Mouse (Mus musculus): Measurements from ENCODE around the gene R3hdm4. TPM values are rescaled to one million over a fixed set of nuclear protein-coding genes. Genes with fewer than 3 reads are reported as not detected.

The R3hdm4 gene
- total and polyA plus RNA-seq, 3 experiments, result 87.8 to 231 (median 93.5) TPM

DNA sequence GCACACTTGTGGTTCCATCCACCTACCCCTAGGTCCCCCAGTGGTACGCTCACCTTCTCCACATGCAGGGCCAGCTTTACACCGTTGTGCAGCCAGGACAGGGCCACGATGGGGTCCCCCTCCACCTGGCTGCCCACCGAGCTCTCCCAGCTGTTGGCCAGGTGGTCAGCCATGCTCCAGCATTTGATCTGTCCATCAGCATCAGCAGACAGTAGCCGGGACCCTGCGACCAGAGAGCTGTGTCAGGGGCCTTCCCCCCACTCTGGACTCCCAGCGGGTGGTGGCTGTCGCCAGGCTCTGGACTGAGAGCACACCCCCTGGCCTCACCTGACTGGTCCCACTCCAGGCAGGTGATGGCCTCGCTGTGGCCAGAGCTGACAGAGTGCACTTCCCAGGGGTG, 14.3 kb downstream of the R3hdm4 start:
- DNase-seq, result no peak

GRCm38 (mm10) chr10:79900951-79901410, 20.0 kb downstream of the R3hdm4 start:
- DNase-seq, result no peak

GRCm38 (mm10) chr10:79897316-79898245, 23.4 kb downstream of the R3hdm4 start:
- no peak for DNase-seq

GRCm38 (mm10) chr10:79896814-79897213, 24.2 kb downstream of the R3hdm4 start:
- DNase-seq, result peak; percentile 38

DNA sequence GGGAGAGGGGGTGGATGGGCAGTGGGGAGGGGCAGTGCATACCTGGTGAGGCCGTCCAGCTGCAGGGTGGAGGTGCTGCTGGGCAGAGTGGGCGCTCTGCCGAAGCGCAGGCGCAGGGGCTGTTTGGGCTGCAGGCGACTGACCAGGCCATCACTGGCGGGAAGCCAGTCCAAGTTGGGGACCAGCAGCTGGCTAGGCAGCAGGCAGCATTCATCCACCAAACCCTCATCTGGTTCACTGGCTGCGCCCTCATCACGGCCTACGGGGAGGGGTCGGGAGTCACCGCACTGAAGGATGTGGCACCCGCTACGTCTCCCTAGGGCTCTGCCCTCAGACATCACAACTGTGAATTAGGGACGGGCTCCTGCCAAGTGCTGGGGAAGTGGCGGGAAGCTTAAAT, 24.7 kb downstream of the R3hdm4 start:
- no peak for DNase-seq

- peak; percentile 80 for DNase-seq
Measured at GRCm38 (mm10) chr10:79892451-79893118, 28.4 kb downstream of the R3hdm4 start.

DNA sequence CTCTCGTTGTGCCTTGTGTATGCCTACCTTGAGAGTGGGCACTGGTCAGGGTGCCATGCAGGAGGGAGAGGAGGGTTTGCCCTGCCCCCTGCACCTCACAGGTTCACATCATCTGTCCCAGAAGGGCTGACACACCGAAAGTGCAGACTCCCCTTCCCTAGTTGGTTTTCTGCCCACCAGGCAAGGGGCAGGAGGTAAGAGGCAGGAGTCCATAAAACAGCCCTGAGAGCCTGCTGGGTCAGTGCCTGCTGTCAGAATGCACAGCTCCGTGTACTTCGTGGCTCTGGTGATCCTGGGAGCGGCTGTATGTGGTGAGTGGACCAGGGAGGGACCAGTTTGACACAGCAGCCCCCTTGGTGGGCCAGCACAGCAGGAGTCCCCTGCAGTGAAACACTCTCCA, 30.3 kb downstream of the R3hdm4 start, which contains the start of gene Cfd:
Gene Cfd (plus strand): TSS at position 184 of the 400 bp plus-strand sequence.
- no peak for DNase-seq

DNA sequence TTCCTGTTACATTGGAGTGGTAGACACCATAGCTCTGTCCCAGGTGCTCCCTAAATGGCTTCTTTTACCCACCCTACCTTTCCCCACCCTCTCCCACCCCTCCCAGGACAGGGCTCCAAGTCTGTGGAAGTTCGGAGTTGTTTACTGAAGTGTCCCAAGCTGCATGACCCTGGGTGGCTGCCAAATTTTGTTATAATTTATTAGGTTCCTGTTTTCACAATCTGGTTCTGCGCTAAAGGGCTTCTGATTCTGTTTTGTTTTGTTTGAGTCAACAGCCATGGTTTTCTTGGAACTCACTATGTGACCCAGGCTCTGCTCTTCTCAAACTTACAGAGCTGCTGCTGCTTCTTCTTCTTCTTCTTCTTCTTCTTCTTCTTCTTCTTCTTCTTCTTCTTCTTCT, 31.6 kb downstream of the R3hdm4 start:
- DNase-seq, result peak; percentile 73

DNA sequence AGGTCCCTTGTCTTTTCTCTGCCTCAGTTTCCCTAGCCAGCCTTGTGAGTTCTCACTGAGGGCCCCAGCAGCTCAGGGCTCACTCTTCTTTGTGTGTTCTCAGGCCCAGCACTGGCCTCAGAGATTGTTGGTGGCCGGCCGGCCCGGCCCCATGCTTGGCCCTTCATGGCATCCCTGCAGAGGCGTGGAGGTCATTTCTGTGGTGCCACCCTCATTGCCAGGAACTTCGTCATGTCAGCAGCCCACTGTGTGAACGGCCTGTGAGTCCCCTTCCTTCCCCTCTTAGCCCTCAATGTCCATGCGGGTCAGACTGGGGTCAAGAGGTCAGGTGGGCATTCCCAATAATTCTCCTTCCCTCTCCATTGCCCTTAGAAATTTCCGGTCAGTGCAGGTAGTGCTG, 34.4 kb downstream of the R3hdm4 start:
- DNase-seq, result no peak

GRCm38 (mm10) chr10:79886054-79886453, 35.0 kb downstream of the R3hdm4 start, which contains the start of gene Elane:
Gene Elane (plus strand): TSS chr10:79886247.
- no peak for DNase-seq

DNA sequence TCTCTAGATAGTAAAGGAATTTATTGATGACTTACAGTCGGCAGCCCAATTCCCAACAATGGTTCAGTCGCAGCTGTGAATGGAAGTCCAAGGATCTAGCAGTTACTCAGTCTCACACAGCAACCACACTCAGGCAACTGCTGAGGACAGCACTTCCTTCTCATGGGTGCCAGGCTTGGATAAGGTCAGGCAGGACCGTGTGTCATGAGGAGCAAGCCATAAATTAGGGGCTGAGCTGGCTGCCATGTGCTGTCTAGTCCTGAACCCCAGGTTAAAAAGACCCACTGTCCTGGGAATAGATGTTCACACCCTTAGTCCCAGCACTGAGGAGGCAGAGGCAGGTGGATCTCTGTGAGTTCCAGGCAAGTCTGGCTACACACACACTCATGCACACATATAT, 36.1 kb downstream of the R3hdm4 start:
- DNase-seq, result peak; percentile 78

DNA sequence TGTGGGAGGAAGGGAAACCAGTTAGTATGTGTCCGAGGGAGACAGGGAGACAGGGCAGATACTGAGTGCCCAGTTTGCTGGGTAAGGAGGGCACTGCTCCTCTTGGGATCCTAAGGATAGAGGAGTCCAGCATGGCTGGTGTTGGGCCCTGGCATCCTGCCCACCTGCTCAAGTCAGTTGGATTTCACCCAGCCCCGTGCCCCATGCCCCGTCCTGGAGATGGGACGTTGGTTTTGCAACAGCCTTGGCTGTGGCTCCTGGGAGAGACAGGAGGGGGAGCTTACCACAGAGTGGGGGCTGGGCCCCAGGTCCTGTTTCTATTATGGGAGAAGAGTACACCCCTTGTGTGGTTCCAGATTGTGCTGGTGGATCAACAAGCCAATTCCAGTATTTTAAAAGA, 36.6 kb downstream of the R3hdm4 start:
- DNase-seq, result peak; percentile 89

DNA sequence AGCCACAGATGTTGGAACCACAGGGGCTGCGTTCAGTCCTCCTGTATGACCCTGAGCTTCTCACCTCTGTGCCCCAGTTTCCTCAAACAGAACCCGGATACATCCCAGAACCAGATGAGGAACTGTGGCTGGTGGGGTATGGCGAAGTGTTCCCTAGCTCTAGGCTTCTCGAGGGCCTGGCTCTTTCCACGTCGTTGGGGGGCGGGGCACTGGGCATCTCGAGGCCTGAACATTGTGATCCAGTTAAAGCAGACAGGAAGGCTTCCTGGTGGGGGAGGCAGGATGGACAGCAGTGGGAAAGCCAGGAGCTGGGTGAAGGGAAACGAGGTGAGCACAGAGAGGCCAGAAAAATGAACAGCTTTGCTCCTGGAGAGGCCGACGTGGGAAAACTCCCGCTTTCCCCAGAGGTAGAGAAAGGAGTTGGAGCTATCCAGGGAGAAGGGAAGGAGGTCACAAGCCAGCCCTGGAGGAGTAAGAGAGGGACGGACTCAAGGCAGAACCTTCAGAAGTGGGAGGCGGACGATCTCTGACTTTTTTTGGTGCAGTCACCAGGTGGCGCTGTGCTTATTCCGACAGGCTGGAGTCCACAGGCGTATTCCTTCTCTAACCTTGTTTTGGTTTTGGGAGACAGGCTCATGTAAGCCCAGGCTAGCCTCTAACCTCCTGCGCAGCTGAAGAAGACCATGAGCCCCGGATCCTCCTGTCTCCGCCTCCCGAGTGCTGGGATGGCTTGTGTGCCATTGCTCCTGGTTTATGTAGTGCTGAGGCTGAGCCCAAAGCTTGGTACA, 37.5 kb downstream of the R3hdm4 start:
- peak; percentile 81 for DNase-seq

DNA sequence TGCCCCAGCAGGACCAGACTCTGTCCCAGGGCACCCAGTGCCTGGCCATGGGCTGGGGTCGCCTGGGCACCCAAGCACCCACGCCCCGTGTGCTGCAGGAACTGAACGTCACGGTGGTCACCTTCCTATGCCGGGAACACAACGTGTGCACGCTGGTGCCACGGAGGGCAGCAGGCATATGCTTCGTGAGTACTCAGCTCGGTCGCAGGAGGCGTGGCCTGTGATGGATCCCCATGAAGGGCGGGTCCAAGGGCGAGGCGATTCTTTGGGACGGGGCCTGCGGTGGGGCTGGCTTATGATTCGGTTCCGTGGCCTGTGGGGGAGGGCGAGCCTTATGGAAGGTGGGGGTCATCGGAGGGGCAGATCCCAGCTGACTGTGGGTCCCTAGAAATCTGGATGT, 39.0 kb downstream of the R3hdm4 start:
- no peak for DNase-seq

DNA sequence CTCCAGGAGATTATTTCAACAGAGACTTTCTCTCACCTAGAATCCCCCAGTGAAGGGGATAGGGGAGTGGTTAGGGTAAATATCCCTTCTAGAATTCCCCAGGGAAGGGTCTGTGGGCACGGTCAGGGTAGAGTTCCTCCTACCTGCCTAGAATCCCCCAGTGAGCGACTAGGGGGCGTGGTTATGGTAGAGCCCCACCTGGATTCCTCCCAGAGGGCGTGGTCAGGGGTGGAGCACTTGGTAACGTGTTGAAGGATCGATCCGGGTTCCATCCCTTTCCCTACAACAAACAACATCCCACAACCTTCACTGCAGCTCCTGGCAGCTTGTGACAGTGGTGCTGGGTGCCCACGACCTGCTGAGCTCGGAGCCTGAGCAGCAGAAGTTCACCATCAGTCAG, 40.3 kb downstream of the R3hdm4 start:
- DNase-seq, result no peak

DNA sequence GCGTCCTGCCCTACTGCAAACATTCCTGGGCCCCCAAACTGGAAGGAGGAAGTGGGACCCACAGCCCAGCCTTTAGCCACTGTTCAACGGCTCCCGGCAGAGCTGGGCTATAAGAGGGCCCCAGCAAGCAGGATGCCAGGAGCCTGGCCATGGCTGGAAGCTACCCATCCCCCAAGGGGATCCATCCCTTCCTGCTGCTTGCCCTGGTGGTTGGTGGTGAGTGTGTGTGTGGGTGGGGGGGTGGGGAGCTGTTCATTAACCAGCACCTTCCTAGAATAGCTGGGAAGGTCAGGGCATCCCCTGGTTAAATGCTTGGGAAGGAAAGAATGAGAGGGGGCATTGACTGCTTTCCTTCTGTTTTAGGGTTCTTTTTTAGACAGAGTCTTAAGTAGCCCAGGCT, 41.5 kb downstream of the R3hdm4 start:
- DNase-seq, result no peak

GRCm38 (mm10) chr10:79877757-79878156, 43.3 kb downstream of the R3hdm4 start:
- peak; percentile 59 for DNase-seq

GRCm38 (mm10) chr10:79877174-79877573, 43.8 kb downstream of the R3hdm4 start:
- no peak for DNase-seq

DNA sequence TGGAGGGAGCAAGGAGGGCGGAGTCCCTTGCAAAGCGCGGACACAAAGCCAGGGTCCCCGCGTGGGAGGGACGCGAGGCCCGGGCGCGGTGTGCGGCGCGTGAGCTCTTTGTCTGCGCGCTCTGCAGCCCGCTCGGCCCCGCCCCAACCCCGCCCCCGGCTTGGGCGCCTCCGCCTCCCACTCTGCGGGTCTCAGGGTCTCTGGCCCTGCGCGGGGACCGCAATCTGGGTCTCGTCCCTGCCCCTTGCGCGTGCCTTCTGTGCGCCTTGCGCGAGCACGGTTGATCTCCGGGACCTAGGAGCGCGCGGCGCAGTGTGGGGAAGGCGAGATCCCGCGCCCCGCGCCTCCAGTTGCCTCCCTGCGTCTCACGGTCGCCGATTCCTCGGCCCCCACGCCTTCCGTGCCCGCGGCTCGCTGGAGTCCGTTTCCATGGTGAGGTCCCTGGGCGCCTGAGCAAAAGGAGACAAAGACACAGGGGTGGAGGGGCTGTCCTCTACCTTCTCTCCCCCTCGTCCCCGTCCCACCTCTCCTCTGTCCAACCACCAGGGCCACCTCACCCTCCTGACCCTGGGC, 46.6 kb downstream of the R3hdm4 start, which contains the start of the genes Prtn3 and Plppr3:
Gene Prtn3 (plus strand): TSS at position 187 of the 573 bp plus-strand sequence.
Gene Plppr3 (minus strand): TSS at position 345 of the 573 bp plus-strand sequence.
- DNase-seq, result peak; percentile 37

GRCm38 (mm10) chr10:79873715-79874289, 47.2 kb downstream of the R3hdm4 start:
- no peak for DNase-seq

- DNase-seq, result no peak
Measured at GRCm38 (mm10) chr10:79873313-79873712, 47.7 kb downstream of the R3hdm4 start.
